Mouse (Mus musculus) midbrain, embryonic 15.5 days (tissue): Measurements from ENCODE around the gene Aldh9a1. TPM values are rescaled to one million over a fixed set of nuclear protein-coding genes. Genes with fewer than 3 reads are reported as not detected.

ENCODE experiments used
- ATAC-seq: fragments of 200-750 bp; cut with Nextera tagmentation; replicated peaks from 2 replicates; pipeline ENCODE4 v1.8.0; 2017; ENCODE audit warnings: moderate TSS enrichment
- H3K27ac ChIP-seq: fragments of 300-500 bp; sonication (generic); 2 replicates; pipeline ENCODE4 v1.5.1; 2015; ENCODE audit warnings: mild to moderate bottlenecking, inconsistent platforms
- H3K27me3 ChIP-seq: fragments of 300-500 bp; sonication (generic); replicated peaks from 2 replicates; pipeline ENCODE4 v1.6.1; 2015; ENCODE audit warnings: inconsistent platforms
- H3K36me3 ChIP-seq: fragments of 300-500 bp; sonication (generic); replicated peaks from 2 replicates; pipeline ENCODE4 v1.6.1; 2015; ENCODE audit warnings: inconsistent platforms
- H3K4me1 ChIP-seq: fragments of 300-500 bp; sonication (generic); 2 replicates; pipeline ENCODE4 v1.6.1; 2015; ENCODE audit warnings: inconsistent platforms
- H3K4me2 ChIP-seq: fragments of 300-500 bp; sonication (generic); 2 replicates; pipeline ENCODE4 v1.6.1; 2015; ENCODE audit warnings: inconsistent platforms, mild to moderate bottlenecking, moderate library complexity
- H3K4me3 ChIP-seq: fragments of 300-500 bp; sonication (generic); 2 replicates; pipeline ENCODE4 v1.5.1; 2015; ENCODE audit warnings: mild to moderate bottlenecking, inconsistent platforms
- H3K9ac ChIP-seq: fragments of 300-500 bp; sonication (generic); 2 replicates; pipeline ENCODE4 v1.6.1; 2015; ENCODE audit warnings: mild to moderate bottlenecking, inconsistent platforms
- H3K9me3 ChIP-seq: fragments of 300-500 bp; sonication (generic); 2 replicates; pipeline ENCODE4 v1.6.1; 2016; ENCODE audit warnings: inconsistent platforms
- WGBS: fragments of 180-500 bp; shearing (Covaris S2); methylation state at CpG from one replicate; pipeline ENCODE4 v1.1.7; 2015; ENCODE audit warnings: mixed read lengths; 5-methylcytosine and 5-hydroxymethylcytosine counted together
- polyA plus RNA-seq: library from polyadenylated mRNA; unstranded; fragments of >200 nt; fragmentation: Nextera tagmentation; extraction: Ambion mirVana; gene quantifications from 2 replicates; pipeline ENCODE4 v1.2.1, GENCODE M21; 2015

Gene Aldh9a1
- polyA plus RNA-seq, 1 experiment from 2014 or later = 33.4 TPM

GRCm38 (mm10) chr1:167358731-167359130 is 8.9 kb downstream of the Aldh9a1 start:
- H3K36me3 ChIP-seq = peaks cover 13% of the 10 kb centered on the region; the same call in 1 of the 2 replicates

GRCm38 (mm10) chr1:167360268-167360667 is 10.5 kb downstream of the Aldh9a1 start:
- Histone ChIP-seq H3K4me1 (no peaks in the 10 kb centered on the region), H3K4me2 (no peak overlapping the region), H3K9ac (no peak overlapping the region), H3K27me3 (no peaks in the 10 kb centered on the region), H3K36me3 (peaks cover 10% of the 10 kb centered on the region; the same call in 1 of the 2 replicates), H3K27ac (no peak overlapping the region), H3K4me3 (no peak overlapping the region), H3K9me3 (no peaks in the 10 kb centered on the region)
- 45% methylated on average over 4 of the region's 4 CpGs for WGBS
- ATAC-seq = no peak

More at GRCm38 (mm10) chr1:167358731-167359130, 8.9 kb downstream of the Aldh9a1 start:
- Histone ChIP-seq H3K9ac (no peak overlapping the region), H3K27me3 (no peaks in the 10 kb centered on the region), H3K4me2 (no peak overlapping the region), H3K4me1 (no peaks in the 10 kb centered on the region), H3K27ac (no peak overlapping the region), H3K4me3 (no peak overlapping the region), H3K9me3 (no peaks in the 10 kb centered on the region)
- WGBS = 89% methylated on average over 9 of the region's 9 CpGs
- no peak for ATAC-seq

- Histone ChIP-seq H3K27ac (no peak overlapping the region), H3K4me3 (no peak overlapping the region), H3K27me3 (no peaks in the 10 kb centered on the region), H3K4me1 (no peaks in the 10 kb centered on the region), H3K9me3 (no peaks in the 10 kb centered on the region), H3K4me2 (no peak overlapping the region), H3K9ac (no peak overlapping the region), H3K36me3 (peaks cover 16% of the 10 kb centered on the region)
- WGBS = 75% methylated on average over 4 of the region's 4 CpGs
- ATAC-seq = no peak
Observed at GRCm38 (mm10) chr1:167362819-167363218, 13.0 kb downstream of the Aldh9a1 start.

GRCm38 (mm10) chr1:167363322-167363721 is 13.5 kb downstream of the Aldh9a1 start:
- ATAC-seq = no peak
- no peaks in the 10 kb centered on the region for H3K27me3 ChIP-seq

GRCm38 (mm10) chr1:167365808-167366207 is 16.0 kb downstream of the Aldh9a1 start:
- ATAC-seq = no peak
- Histone ChIP-seq H3K9me3 (no peaks in the 10 kb centered on the region), H3K27ac (no peak overlapping the region), H3K4me3 (no peak overlapping the region), H3K9ac (no peak overlapping the region), H3K4me1 (no peaks in the 10 kb centered on the region), H3K4me2 (no peak overlapping the region), H3K36me3 (peaks cover 16% of the 10 kb centered on the region), H3K27me3 (no peaks in the 10 kb centered on the region)
- WGBS = 84% methylated on average over 7 of the region's 7 CpGs

More at GRCm38 (mm10) chr1:167363322-167363721, 13.5 kb downstream of the Aldh9a1 start:
- no peak overlapping the region for H3K9ac ChIP-seq
- 55% methylated on average over 5 of the region's 5 CpGs for WGBS
- H3K4me1 ChIP-seq = no peaks in the 10 kb centered on the region
- no peak overlapping the region for H3K4me2 ChIP-seq
- no peaks in the 10 kb centered on the region for H3K9me3 ChIP-seq
- H3K27ac ChIP-seq = no peak overlapping the region
- no peak overlapping the region for H3K4me3 ChIP-seq
- peaks cover 16% of the 10 kb centered on the region for H3K36me3 ChIP-seq

- Histone ChIP-seq H3K36me3 (peaks cover 16% of the 10 kb centered on the region), H3K27me3 (no peaks in the 10 kb centered on the region), H3K27ac (no peak overlapping the region), H3K4me1 (no peaks in the 10 kb centered on the region), H3K9me3 (no peaks in the 10 kb centered on the region), H3K4me2 (no peak overlapping the region), H3K9ac (no peak overlapping the region), H3K4me3 (no peak overlapping the region)
- 93% methylated on average over 6 of the region's 6 CpGs for WGBS
- no peak for ATAC-seq
Observed at GRCm38 (mm10) chr1:167366621-167367020, 16.8 kb downstream of the Aldh9a1 start.

GRCm38 (mm10) chr1:167368018-167368417 is 18.2 kb downstream of the Aldh9a1 start:
- H3K9ac ChIP-seq = no peak overlapping the region
- no peaks in the 10 kb centered on the region for H3K9me3 ChIP-seq
- H3K27ac ChIP-seq = no peak overlapping the region
- no peak overlapping the region for H3K4me3 ChIP-seq
- no peak overlapping the region for H3K4me2 ChIP-seq
- no peaks in the 10 kb centered on the region for H3K27me3 ChIP-seq
- H3K36me3 ChIP-seq = peaks cover 16% of the 10 kb centered on the region
- H3K4me1 ChIP-seq = no peaks in the 10 kb centered on the region
- ATAC-seq = no peak
- 95% methylated on average over 4 of the region's 4 CpGs for WGBS

GRCm38 (mm10) chr1:167368513-167368912 is 18.7 kb downstream of the Aldh9a1 start:
- H3K4me3 ChIP-seq = no peak overlapping the region

GRCm38 (mm10) chr1:167369905-167370304 is 20.1 kb downstream of the Aldh9a1 start:
- H3K9ac ChIP-seq = no peak overlapping the region
- H3K27ac ChIP-seq = no peak overlapping the region
- no peak overlapping the region for H3K4me2 ChIP-seq
- peaks cover 16% of the 10 kb centered on the region for H3K36me3 ChIP-seq
- H3K27me3 ChIP-seq = no peaks in the 10 kb centered on the region
- H3K4me1 ChIP-seq = no peaks in the 10 kb centered on the region
- no peaks in the 10 kb centered on the region for H3K9me3 ChIP-seq
- no peak overlapping the region for H3K4me3 ChIP-seq
- WGBS = 11% methylated on average over 7 of the region's 7 CpGs
- no peak; the same call in 1 of the 2 replicates for ATAC-seq

More at GRCm38 (mm10) chr1:167368513-167368912, 18.7 kb downstream of the Aldh9a1 start:
- H3K36me3 ChIP-seq = peaks cover 16% of the 10 kb centered on the region
- H3K27me3 ChIP-seq = no peaks in the 10 kb centered on the region
- no peaks in the 10 kb centered on the region for H3K4me1 ChIP-seq
- WGBS = 86% methylated on average over 7 of the region's 7 CpGs
- H3K27ac ChIP-seq = no peak overlapping the region
- H3K9ac ChIP-seq = no peak overlapping the region
- H3K9me3 ChIP-seq = no peaks in the 10 kb centered on the region
- no peak for ATAC-seq
- no peak overlapping the region for H3K4me2 ChIP-seq

GRCm38 (mm10) chr1:167372739-167373138 is 22.9 kb downstream of the Aldh9a1 start:
- Histone ChIP-seq H3K4me1 (no peaks in the 10 kb centered on the region), H3K9ac (no peak overlapping the region), H3K36me3 (peaks cover 6% of the 10 kb centered on the region; the same call in 1 of the 2 replicates), H3K27me3 (no peaks in the 10 kb centered on the region), H3K27ac (no peak overlapping the region), H3K4me3 (no peak overlapping the region), H3K4me2 (no peak overlapping the region), H3K9me3 (no peaks in the 10 kb centered on the region)
- WGBS = 94% methylated on average over 7 of the region's 7 CpGs
- no peak for ATAC-seq

- Histone ChIP-seq H3K9me3 (no peaks in the 10 kb centered on the region), H3K27me3 (no peaks in the 10 kb centered on the region), H3K4me1 (no peaks in the 10 kb centered on the region), H3K27ac (no peak overlapping the region), H3K4me2 (no peak overlapping the region), H3K36me3 (peaks cover 6% of the 10 kb centered on the region; the same call in 1 of the 2 replicates), H3K4me3 (no peak overlapping the region), H3K9ac (no peak overlapping the region)
- WGBS = 20% methylated on average over 15 of the region's 15 CpGs
- no peak for ATAC-seq
Observed at GRCm38 (mm10) chr1:167374003-167374784, 24.4 kb downstream of the Aldh9a1 start.

GRCm38 (mm10) chr1:167374942-167375341 is 25.2 kb downstream of the Aldh9a1 start:
- peaks cover 6% of the 10 kb centered on the region; the same call in 1 of the 2 replicates for H3K36me3 ChIP-seq

GRCm38 (mm10) chr1:167378019-167378418 is 28.2 kb downstream of the Aldh9a1 start:
- 77% methylated on average over 6 of the region's 6 CpGs for WGBS
- Histone ChIP-seq H3K27ac (no peak overlapping the region), H3K36me3 (peaks cover 6% of the 10 kb centered on the region; the same call in 1 of the 2 replicates), H3K4me3 (no peak overlapping the region), H3K27me3 (no peaks in the 10 kb centered on the region), H3K9ac (no peak overlapping the region), H3K4me1 (no peaks in the 10 kb centered on the region), H3K9me3 (no peaks in the 10 kb centered on the region), H3K4me2 (no peak overlapping the region)
- no peak for ATAC-seq

More at GRCm38 (mm10) chr1:167374942-167375341, 25.2 kb downstream of the Aldh9a1 start:
- no peaks in the 10 kb centered on the region for H3K9me3 ChIP-seq
- no peaks in the 10 kb centered on the region for H3K4me1 ChIP-seq
- no peak overlapping the region for H3K27ac ChIP-seq
- no peak overlapping the region for H3K4me3 ChIP-seq
- ATAC-seq = no peak
- no peak overlapping the region for H3K4me2 ChIP-seq
- H3K27me3 ChIP-seq = no peaks in the 10 kb centered on the region
- 56% methylated on average over 2 of the region's 2 CpGs for WGBS
- no peak overlapping the region for H3K9ac ChIP-seq
